Mouse (Mus musculus): ENCODE data around the gene Mid1. TPM values are rescaled to one million over a fixed set of nuclear protein-coding genes. Genes with fewer than 3 reads are reported as not detected.

Mid1 gene
- total RNA-seq (2021): 1 to 10 TPM; 2.6 to 6.4 TPM

- intact Hi-C loops (cut with DNase I): no loop called here
- no peak for DNase-seq (ENCODE audit: low spot score)
Measured at GRCm38 (mm10) chrX:169685131-169685530, at the start of gene Mid1. Gene Mid1, plus strand, starts transcription at chrX:169685199.

GRCm38 (mm10) chrX:169673056-169673455 is 11.9 kb upstream of the Mid1 start:
- DNase-seq (ENCODE audit: low spot score): no peak
- intact Hi-C loops (cut with DNase I): no loop called here

- intact Hi-C loops (cut with DNase I): no loop called here
- no peak for DNase-seq (ENCODE audit: low spot score)
Measured at GRCm38 (mm10) chrX:169676313-169676712, 8.7 kb upstream of the Mid1 start.

DNA sequence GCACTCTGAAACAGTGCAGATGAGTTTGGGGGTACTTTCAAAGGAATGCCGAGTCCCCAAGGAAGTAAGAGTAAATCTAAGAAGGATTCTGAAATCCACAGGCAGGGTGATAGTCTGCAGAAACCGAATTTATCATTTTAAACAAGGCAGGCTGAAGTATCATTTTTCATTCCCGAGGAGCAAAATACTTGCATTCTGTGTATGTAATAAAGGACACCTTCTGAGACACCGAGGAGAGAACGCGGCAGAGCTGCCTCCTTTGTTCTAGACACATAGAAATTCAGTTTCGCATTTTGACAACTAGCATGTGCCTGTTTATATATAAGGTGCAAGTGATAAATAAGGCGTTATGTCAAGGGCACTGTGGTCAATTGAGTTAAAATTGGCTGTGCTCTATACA is 732 bp downstream of the Mid1 start:
- intact Hi-C loops (cut with DNase I): no loop called here
- no peak for DNase-seq (ENCODE audit: low spot score)

DNA sequence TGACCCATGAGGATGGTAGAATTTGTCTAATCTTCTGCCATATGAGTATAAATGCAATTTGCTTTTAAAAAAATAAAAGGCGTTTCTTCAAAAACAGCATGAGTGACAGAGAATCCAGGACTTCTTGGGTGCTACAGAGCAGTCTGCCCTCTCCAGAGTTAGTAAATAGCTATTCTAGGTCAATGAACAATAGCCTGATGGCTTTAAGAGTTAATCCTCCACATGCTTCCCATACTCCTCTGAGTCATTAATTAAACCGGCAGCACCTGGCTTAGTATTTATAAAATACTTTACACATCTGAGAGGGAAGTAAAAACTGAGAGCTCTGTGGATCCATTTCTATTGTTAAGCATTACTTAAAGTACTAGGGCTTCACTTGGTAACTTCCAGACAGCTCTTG is 6.2 kb downstream of the Mid1 start:
- intact Hi-C loops (cut with DNase I): no loop called here

DNA sequence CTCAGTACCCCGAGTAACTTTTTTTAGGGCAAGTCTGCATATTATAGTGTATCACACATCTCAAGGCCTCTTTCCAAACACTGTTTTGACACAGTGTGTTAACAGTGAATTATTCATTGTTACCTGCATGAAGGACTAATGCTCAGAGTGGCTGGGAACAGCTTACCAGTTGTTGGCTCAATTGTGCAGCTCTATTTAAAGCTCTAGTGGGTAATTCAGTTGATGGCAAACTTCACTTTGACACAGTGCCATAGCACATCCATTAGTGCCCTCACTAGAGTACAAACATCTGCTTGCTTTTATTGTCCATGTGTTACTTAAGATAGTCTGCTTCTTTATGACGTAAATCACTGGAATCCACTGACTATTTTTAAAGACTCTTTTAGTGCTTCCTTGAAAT is 6.7 kb downstream of the Mid1 start:
- intact Hi-C loops (cut with DNase I): no loop called here
- no peak for DNase-seq (ENCODE audit: low spot score)

More for the DNA sequence above, 6.2 kb downstream of the Mid1 start:
- no peak for DNase-seq (ENCODE audit: low spot score)

DNA sequence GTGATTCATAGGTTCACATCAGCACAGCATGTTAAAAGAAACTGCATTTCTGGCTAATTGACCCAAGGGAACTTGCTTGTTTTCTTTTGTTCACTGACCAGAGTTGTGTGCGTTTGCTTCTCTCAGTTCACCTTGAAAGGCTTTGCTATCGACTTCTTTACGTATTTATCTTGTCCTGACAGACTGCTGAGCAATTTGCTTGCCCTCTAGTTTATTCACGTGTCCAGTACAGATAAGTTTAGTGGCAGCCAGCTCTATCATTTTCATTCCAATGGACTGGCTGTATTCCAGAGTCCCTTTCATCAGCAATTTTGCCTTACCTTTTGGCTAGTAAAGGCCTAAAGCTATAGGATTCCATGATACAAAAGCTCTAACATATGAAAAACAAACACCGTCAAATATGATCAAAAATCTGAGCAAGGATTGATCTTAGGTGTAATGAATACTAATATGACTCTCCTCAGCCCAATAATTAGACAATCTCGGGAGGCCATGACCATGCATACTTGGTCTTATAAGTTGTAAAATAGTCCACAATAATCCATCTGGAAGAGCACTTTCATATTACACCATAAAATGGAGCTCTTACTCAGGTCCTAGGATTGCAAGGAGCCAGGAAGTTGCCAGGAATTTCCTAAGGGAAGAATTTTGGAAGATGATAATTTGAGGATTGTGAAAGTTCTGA is 7.4 kb downstream of the Mid1 start:
- no peak for DNase-seq (ENCODE audit: low spot score)
- intact Hi-C loops (cut with DNase I): no loop called here

- intact Hi-C loops (cut with DNase I): no loop called here
- DNase-seq (ENCODE audit: low spot score): no peak
Measured at GRCm38 (mm10) chrX:169704016-169704602, 19.1 kb downstream of the Mid1 start.

DNA sequence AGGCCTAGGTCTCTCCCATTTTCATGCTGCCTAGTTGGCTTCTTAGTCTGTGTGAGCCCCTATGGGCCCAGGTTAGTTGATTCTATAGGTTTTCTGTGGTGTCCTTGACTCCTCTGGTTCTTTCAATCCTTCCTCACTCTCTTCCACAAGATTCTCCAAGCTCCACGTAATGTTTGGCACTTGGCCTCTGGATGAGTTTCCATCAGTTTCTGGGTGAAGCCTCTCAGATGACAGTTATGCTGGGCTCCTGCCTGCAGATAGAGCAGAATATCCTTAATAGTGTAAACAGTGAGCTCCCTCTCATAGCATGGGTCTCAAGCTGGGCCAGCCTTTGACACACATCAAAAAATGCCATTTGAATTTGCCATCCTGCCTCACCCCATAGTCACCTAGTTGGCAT is 38.5 kb downstream of the Mid1 start:
- intact Hi-C loops (cut with DNase I): no loop called here
- DNase-seq (ENCODE audit: low spot score): no peak

GRCm38 (mm10) chrX:169735387-169735969 is 50.5 kb downstream of the Mid1 start:
- intact Hi-C loops (cut with DNase I): no loop called here

DNA sequence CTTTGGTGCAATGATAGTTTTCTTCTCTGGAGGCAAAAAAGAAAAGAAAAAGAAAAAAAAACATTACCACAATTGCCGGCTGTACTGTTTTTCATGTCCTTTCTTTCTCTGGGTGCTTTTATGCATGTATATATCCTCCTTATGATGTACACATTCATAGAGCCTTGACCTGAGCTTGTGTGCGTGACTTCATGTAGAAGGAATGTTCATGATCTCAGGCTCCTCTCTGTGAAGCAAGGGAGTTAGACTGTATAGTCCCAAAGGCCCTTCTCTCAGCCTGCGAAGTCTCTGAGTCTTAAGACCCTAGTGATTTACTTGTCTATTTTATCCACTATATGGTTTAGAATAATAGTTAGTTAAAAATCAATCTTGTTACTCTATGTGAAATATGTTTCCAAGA is 73.0 kb downstream of the Mid1 start:
- intact Hi-C loops (cut with DNase I): no loop called here
- no peak for DNase-seq (ENCODE audit: low spot score)

More at GRCm38 (mm10) chrX:169735387-169735969, 50.5 kb downstream of the Mid1 start:
- no peak for DNase-seq (ENCODE audit: low spot score)

GRCm38 (mm10) chrX:169779535-169779934 is 94.5 kb downstream of the Mid1 start, which contains the start of gene 4933400A11Rik:
Gene 4933400A11Rik, minus strand, starts transcription at chrX:169779635.
- intact Hi-C loops (cut with DNase I): no loop called here
- no peak for DNase-seq (ENCODE audit: low spot score)

DNA sequence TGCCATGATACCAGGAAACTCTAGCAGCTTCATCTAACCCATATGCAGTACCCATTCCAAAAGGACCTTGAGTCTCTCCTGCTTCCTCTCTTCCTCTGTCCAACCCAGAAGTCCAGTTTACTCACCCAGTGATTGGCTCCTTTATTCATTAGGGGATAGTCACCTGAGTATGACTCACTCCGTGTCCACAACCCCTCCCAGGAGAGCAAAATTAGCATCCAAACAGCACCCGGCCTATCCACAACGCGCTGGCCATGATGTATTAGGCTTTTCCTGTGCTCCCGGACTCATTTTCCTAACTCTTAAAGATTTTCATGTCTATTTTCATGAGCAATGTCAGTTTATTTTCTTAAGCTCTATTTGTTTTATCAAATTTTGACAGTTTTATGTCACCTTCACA is 104.7 kb downstream of the Mid1 start:
- intact Hi-C loops (cut with DNase I): loop anchor here (10.0 kb wide), 1 partner anchor 455 kb away; no protein-coding TSS in a partner anchor
- DNase-seq (ENCODE audit: low spot score): no peak

DNA sequence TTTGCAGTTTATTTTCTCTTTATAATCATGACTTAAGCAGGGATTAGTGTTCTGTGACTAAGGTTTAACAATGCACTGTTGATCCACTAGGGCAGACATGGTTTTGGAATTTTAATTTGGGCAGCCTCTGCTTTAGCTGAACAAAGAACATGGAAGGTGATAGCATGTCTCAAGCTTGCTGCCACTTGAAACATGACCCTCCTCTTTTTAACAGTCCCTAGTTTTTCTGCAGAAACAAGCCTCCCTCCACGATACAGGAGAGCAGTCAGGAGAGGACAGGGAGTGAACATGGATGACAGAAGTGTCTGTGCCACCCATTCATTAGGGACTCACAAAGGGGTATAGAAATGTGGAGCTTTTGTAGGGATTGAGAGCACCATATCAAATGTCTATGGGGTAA is 107.9 kb downstream of the Mid1 start:
- DNase-seq (ENCODE audit: low spot score): no peak
- intact Hi-C loops (cut with DNase I): loop anchor here (10.0 kb wide), 1 partner anchor 458 kb away; no protein-coding TSS in a partner anchor

DNA sequence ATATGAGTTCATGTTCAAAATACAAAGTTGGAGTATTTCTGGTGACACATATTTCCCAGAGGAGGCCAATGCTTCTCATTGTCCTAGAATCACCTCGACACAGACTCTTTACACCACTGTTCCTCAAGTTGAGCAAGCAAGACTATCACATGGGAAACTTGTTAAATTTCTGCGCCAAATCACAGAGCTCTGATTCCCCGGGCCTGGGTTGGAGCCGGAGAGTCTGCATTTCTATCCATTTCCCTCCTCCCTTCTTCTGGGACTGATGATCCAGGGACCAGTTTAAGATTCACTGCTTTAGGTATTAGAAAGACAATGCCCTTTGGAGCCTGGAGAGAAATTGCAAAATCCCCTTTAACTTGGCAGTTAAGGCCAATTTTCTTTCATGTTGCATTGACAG is 109.4 kb downstream of the Mid1 start:
- intact Hi-C loops (cut with DNase I): loop anchor here (10.0 kb wide), 1 partner anchor 460 kb away; no protein-coding TSS in a partner anchor
- no peak for DNase-seq (ENCODE audit: low spot score)

- no peak for DNase-seq (ENCODE audit: low spot score)
- intact Hi-C loops (cut with DNase I): loop anchor here (5.0 to 10.0 kb wide), 2 partner anchors 182 to 460 kb away; no protein-coding TSS in a partner anchor
Measured at GRCm38 (mm10) chrX:169794831-169795311, 109.9 kb downstream of the Mid1 start.

- no peak for DNase-seq (ENCODE audit: low spot score)
- intact Hi-C loops (cut with DNase I): loop anchor here (5.0 to 10.0 kb wide), 2 partner anchors 180 to 462 kb away; no protein-coding TSS in a partner anchor
Measured at GRCm38 (mm10) chrX:169797148-169797547, 112.1 kb downstream of the Mid1 start.

GRCm38 (mm10) chrX:169798987-169799680 is 114.1 kb downstream of the Mid1 start:
- no peak for DNase-seq (ENCODE audit: low spot score)

GRCm38 (mm10) chrX:169800238-169800637 is 115.2 kb downstream of the Mid1 start:
- no peak for DNase-seq (ENCODE audit: low spot score)
- intact Hi-C loops (cut with DNase I): no loop called here

More at GRCm38 (mm10) chrX:169798987-169799680, 114.1 kb downstream of the Mid1 start:
- intact Hi-C loops (cut with DNase I): loop anchor here (5.0 to 10.0 kb wide), 2 partner anchors 178 to 464 kb away; no protein-coding TSS in a partner anchor

DNA sequence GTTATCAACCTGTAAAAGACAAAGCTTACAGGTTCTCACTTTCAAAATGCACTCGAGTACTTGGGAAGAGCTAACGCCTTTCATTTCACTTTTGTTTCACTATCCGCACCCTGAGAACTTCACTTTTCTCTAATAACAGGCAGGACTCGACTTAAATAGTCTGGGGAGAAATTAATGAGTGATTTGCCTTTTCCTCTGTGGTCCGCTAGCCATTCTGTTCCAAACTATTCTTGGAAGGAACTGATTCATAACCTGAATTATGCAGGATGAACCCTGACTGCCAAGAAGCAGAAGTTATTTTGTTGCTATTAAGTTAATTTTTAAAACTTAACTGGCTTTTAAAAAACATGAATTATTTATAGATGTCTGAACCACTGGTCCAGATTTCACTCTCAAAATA is 120.8 kb downstream of the Mid1 start:
- no peak for DNase-seq (ENCODE audit: low spot score)

More for the DNA sequence above, 120.8 kb downstream of the Mid1 start:
- intact Hi-C loops (cut with DNase I): no loop called here
